Comparison of ENCODE assay signal across 8 mouse cellular contexts in the genomic region with DNA sequence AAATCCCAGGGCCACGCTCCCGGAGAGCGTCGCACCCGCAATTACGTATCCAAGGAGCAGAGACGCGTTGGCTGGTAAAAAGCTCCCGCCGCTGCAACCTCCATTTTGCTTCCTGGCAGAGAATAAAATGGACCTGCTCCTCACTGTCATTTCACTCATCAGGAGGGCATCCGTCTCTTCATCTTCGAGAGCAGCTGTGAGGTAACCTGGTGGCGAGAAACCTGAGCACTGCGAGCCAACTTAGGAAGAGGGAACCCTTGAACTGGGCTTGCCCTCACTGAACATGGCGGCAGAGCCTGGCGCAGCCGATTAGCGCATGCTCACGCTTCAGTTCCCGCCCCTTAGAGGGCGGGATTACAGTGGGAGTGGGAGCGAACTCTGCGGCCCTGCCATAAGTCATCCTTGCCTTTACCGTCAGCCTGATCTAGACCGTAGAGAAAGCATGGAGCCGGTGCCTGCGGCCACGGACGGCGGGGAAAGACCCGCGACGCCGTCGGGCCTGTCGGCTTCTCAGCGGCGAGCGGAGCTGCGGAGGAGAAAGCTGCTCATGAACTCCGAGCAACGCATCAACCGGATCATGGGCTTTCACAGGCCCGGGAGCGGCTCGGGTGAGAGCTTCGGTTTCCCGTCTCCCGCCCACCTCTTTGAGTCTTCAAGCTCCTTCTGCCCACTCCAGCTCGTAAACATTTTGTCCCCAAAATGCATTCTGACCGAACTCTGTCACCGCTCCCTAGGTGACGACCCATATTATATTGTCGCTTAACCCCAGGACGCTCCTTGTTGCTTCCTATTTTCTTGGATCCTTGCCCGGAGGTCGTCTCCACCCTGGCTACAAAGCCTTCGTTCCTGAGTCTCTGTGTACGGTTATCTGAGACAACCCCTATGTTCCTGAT. TPM values are rescaled to one million over a fixed set of nuclear protein-coding genes. Genes with fewer than 3 reads are reported as not detected.
DNase-seq lines count a peak whose midpoint lies in the region; ATAC-seq and TF ChIP-seq lines count a peak whose summit lies in the region.

A gene (plus strand): TSS at position 357 of the 893 bp plus-strand sequence.

- H3K27me3 ChIP-seq in embryonic facial prominence, embryonic 15.5 days: no peaks in the 10 kb centered on the region
- no peaks in the 10 kb centered on the region for H3K27me3 ChIP-seq in limb, embryonic 14.5 days (ENCODE audit: control insufficient read depth, insufficient read depth, low read length)
- no peaks in the 10 kb centered on the region for H3K27me3 ChIP-seq in midbrain, postnatal 0 days (ENCODE audit: insufficient read depth, low read length)

- peak; percentile 94 for DNase-seq in 416B (ENCODE audit: low read depth)
- peak; percentile 90 for DNase-seq in heart, adult 8-10 months (ENCODE audit: low spot score)
- peak; percentile 92 for DNase-seq in kidney, adult 9 months
- DNase-seq in limb, embryonic 14.5 days (ENCODE audit: low spot score): peak; percentile 95
- DNase-seq in midbrain, postnatal 0 days (ENCODE audit: low spot score): peak; percentile 96
- DNase-seq in spleen, postnatal 14 days (ENCODE audit: low spot score in 2 of 2): peak; percentile 76 to 83

- H3K4me3 ChIP-seq in bone marrow, adult 2 months (replicated peaks; ENCODE audit: control insufficient read depth, low read depth, low read length): peak within 1 kb of the TSS; percentile 74
- H3K4me3 ChIP-seq in embryonic facial prominence, embryonic 15.5 days (replicated peaks): peak within 1 kb of the TSS; percentile 92
- H3K4me3 ChIP-seq in limb, embryonic 14.5 days (replicated peaks; ENCODE audit: low read length): peak within 1 kb of the TSS; percentile 84
- peak within 1 kb of the TSS; percentile 82 for H3K4me3 ChIP-seq in midbrain, postnatal 0 days (ENCODE audit: low read depth, low read length)

- no peak for TF ChIP-seq CTCF in bone marrow, adult 2 months (IDR thresholded peaks at IDR 0.05; ENCODE audit: control insufficient read depth, insufficient read depth, low read length)
- peak; percentile 48 for TF ChIP-seq CTCF in midbrain, postnatal 0 days (IDR thresholded peaks at IDR 0.05)

- H3K9ac ChIP-seq in embryonic facial prominence, embryonic 15.5 days: peak within 1 kb of the TSS; percentile 83
- H3K9ac ChIP-seq in limb, embryonic 14.5 days (ENCODE audit: low read depth, low read length, severe bottlenecking): peak within 1 kb of the TSS; percentile 84
- peak within 1 kb of the TSS; percentile 81 for H3K9ac ChIP-seq in midbrain, postnatal 0 days (replicated peaks; ENCODE audit: low read length, poor library complexity, severe bottlenecking)

- H3K4me2 ChIP-seq in embryonic facial prominence, embryonic 15.5 days (replicated peaks): peak within 1 kb of the TSS; percentile 70
- peak within 1 kb of the TSS; percentile 59 for H3K4me2 ChIP-seq in limb, embryonic 14.5 days (replicated peaks; ENCODE audit: low read depth, low read length, severe bottlenecking)
- peak within 1 kb of the TSS; percentile 73 for H3K4me2 ChIP-seq in midbrain, postnatal 0 days (ENCODE audit: low read depth, low read length, poor library complexity, severe bottlenecking)

- peaks cover 21% of the 10 kb centered on the region for H3K36me3 ChIP-seq in embryonic facial prominence, embryonic 15.5 days
- H3K36me3 ChIP-seq in limb, embryonic 14.5 days (ENCODE audit: control insufficient read depth, insufficient read depth, low read length): peaks cover 29% of the 10 kb centered on the region
- no peaks in the 10 kb centered on the region; the same call in 1 of the 2 replicates for H3K36me3 ChIP-seq in midbrain, postnatal 0 days (ENCODE audit: insufficient read depth, low read length)

- peak; percentile 74; the same call in 1 of the 2 replicates for TF ChIP-seq POLR2A in bone marrow, adult 2 months (IDR thresholded peaks at IDR 0.05; ENCODE audit: borderline replicate concordance, control insufficient read depth, low read depth, low read length)
- peak; percentile 67; the same call in 1 of the 2 replicates for TF ChIP-seq POLR2A in limb, embryonic 14.5 days (IDR thresholded peaks at IDR 0.05; ENCODE audit: borderline replicate concordance, extremely low read depth, insufficient read depth, insufficient read length)

- H3K9me3 ChIP-seq in embryonic facial prominence, embryonic 15.5 days (replicated peaks): no peaks in the 10 kb centered on the region
- H3K9me3 ChIP-seq in limb, embryonic 14.5 days (ENCODE audit: control insufficient read depth, low read length): no peaks in the 10 kb centered on the region
- H3K9me3 ChIP-seq in midbrain, postnatal 0 days (ENCODE audit: low read length): no peaks in the 10 kb centered on the region

- ATAC-seq in embryonic facial prominence, embryonic 15.5 days (ENCODE audit: insufficient number of reproducible peaks, low FRiP score, low TSS enrichment, low read depth): peak; percentile 97
- ATAC-seq in limb, embryonic 14.5 days (ENCODE audit: low FRiP score, low read depth): peak; percentile 98
- peak; percentile 97 for ATAC-seq in midbrain, postnatal 0 days (ENCODE audit: low FRiP score)

- peak within 1 kb of the TSS; percentile 63 for H3K27ac ChIP-seq in bone marrow, adult 2 months (ENCODE audit: control insufficient read depth, insufficient read depth, low read depth, low read length, poor library complexity)
- peak within 1 kb of the TSS; percentile 94 for H3K27ac ChIP-seq in embryonic facial prominence, embryonic 15.5 days (replicated peaks)
- peak within 1 kb of the TSS; percentile 90 for H3K27ac ChIP-seq in limb, embryonic 14.5 days (replicated peaks; ENCODE audit: low read depth, low read length)
- peak within 1 kb of the TSS; percentile 95 for H3K27ac ChIP-seq in midbrain, postnatal 0 days (ENCODE audit: low read depth, low read length)

- H3K4me1 ChIP-seq in bone marrow, adult 2 months (ENCODE audit: control insufficient read depth, insufficient read depth, low read length): no peaks in the 10 kb centered on the region; the same call in 1 of the 2 replicates
- peaks cover 22% of the 10 kb centered on the region for H3K4me1 ChIP-seq in embryonic facial prominence, embryonic 15.5 days
- peaks cover 12% of the 10 kb centered on the region for H3K4me1 ChIP-seq in limb, embryonic 14.5 days (ENCODE audit: control insufficient read depth, insufficient read depth, low read length)
- peaks cover 4% of the 10 kb centered on the region; the same call in 1 of the 2 replicates for H3K4me1 ChIP-seq in midbrain, postnatal 0 days (ENCODE audit: insufficient read depth, low read length)

- under 1% methylated on average over 59 of the region's 59 CpGs for WGBS in bone marrow, adult 2 months
- WGBS in embryonic facial prominence, embryonic 15.5 days: under 1% methylated on average over 59 of the region's 59 CpGs
- under 1% methylated on average over 58 of the region's 59 CpGs for whole genome bisulfite sequencing in limb, embryonic 14.5 days
- under 1% methylated on average over 59 of the region's 59 CpGs for WGBS in midbrain, postnatal 0 days

RNA-seq across cellular contexts. Expression of the gene that starts here (rescaled TPM):
- polyA plus RNA-seq in bone marrow, adult 2 months (2011; ENCODE audit: insufficient read depth, insufficient read length, low replicate concordance, missing spikeins): 26.9 TPM in 2 replicates
- 59.7 and 64.7 TPM in 2 replicates for polyA plus RNA-seq in embryonic facial prominence, embryonic 15.5 days (2015; fragmentation: Nextera tagmentation; extraction: Ambion mirVana)
- total RNA-seq in heart, adult 8-10 months (2022): 10 to 100 TPM; 10.1 to 12.8 (median 11.7) TPM
- 55.3 and 60.7 TPM in 2 replicates for polyA plus RNA-seq in limb, embryonic 14.5 days (2012; rRNA removed)
- 59.4 and 60.4 TPM in 2 replicates for polyA plus RNA-seq in limb, embryonic 14.5 days (2014; fragmentation: Nextera tagmentation; extraction: Ambion mirVana)
- 90.6 and 101 TPM in 2 replicates for total RNA-seq in midbrain, postnatal 0 days (2014; rRNA removed)
- 113 and 114 TPM in 2 replicates for polyA plus RNA-seq in midbrain, postnatal 0 days (2015; fragmentation: Nextera tagmentation; extraction: Ambion mirVana)

Comparison
In these comparisons a context has a peak if more than half of its experiments do, and no peak if none do; other contexts are left out.
1. Peak in every context shown above with its lines: DNase-seq, ATAC-seq, H3K4me3 ChIP-seq and H3K27ac ChIP-seq.